Mouse (Mus musculus) liver, embryonic 14.5 days (tissue): ENCODE results near the gene Urah. TPM values are rescaled to one million over a fixed set of nuclear protein-coding genes. Genes with fewer than 3 reads are reported as not detected.
A peak's percentile ranks its signal among the peaks of the same experiment; 100 is the strongest.

Source experiments
- ATAC-seq: fragments of 200-750 bp; cut with Nextera tagmentation; 2 replicates; pipeline ENCODE4 v1.8.0; 2017; ENCODE audit warnings: moderate number of reproducible peaks, mild to moderate bottlenecking, moderate library complexity; ENCODE audit not compliant: insufficient read depth
- DNase-seq, 3 experiments: peaks; one replicate each; pipeline ENCODE4 v3.0.0-alpha.2; 2012 to 2013; ENCODE audit warnings: low read depth in 3 of 3, low spot score in 3 of 3
- H3K27ac ChIP-seq: fragments of 300-500 bp; sonication (generic); 2 replicates; pipeline ENCODE4 v1.5.1; 2014; ENCODE audit warnings: moderate library complexity, mild to moderate bottlenecking, control low read depth, inconsistent platforms
- H3K27me3 ChIP-seq: fragments of 300-500 bp; sonication (generic); 2 replicates; pipeline ENCODE4 v1.6.1; 2014; ENCODE audit warnings: mild to moderate bottlenecking, low read length, moderate library complexity; ENCODE audit not compliant: control insufficient read depth, insufficient read depth
- H3K36me3 ChIP-seq: fragments of 300-500 bp; sonication (generic); replicated peaks from 2 replicates; pipeline ENCODE4 v1.6.1; 2014; ENCODE audit warnings: low read depth; ENCODE audit not compliant: control insufficient read depth, insufficient read depth
- H3K4me1 ChIP-seq, 2 experiments: fragments of 200-500 bp in 1 of 2; fragments of 300-500 bp in 1 of 2; sonication (generic) in 1 of 2; replicated peaks; 2 replicates each; pipeline ENCODE4 v1.6.1; 2012 to 2014; ENCODE audit warnings: antibody characterized with exemption in 1 of 2, inconsistent platforms in 1 of 2, low read length in 1 of 2; ENCODE audit not compliant: control insufficient read depth in 2 of 2, insufficient read depth in 2 of 2
- H3K4me2 ChIP-seq: fragments of 300-500 bp; sonication (generic); 2 replicates; pipeline ENCODE4 v1.6.1; 2014; ENCODE audit warnings: low read depth, mild to moderate bottlenecking, control low read depth, moderate library complexity
- H3K4me3 ChIP-seq, 2 experiments: fragments of 200-500 bp in 1 of 2; fragments of 300-500 bp in 1 of 2; sonication (generic) in 1 of 2; 2 replicates each; pipeline ENCODE4 v1.5.1; 2012 to 2014; ENCODE audit warnings: low read depth in 2 of 2, low read length in 2 of 2, mild to moderate bottlenecking in 2 of 2, control low read depth in 1 of 2, inconsistent platforms in 1 of 2, moderate library complexity in 1 of 2; ENCODE audit not compliant: insufficient read depth in 1 of 2
- H3K9ac ChIP-seq: fragments of 300-500 bp; sonication (generic); replicated peaks from 2 replicates; pipeline ENCODE4 v1.6.1; 2014; ENCODE audit warnings: mild to moderate bottlenecking, control low read depth, moderate library complexity
- H3K9me3 ChIP-seq: fragments of 300-500 bp; sonication (generic); 2 replicates; pipeline ENCODE4 v1.6.1; 2016; ENCODE audit warnings: low read length, mixed read lengths; ENCODE audit not compliant: control insufficient read depth
- CTCF ChIP-seq: IDR thresholded peaks from 2 replicates; pipeline ENCODE4 v1.5.1; 2016; ENCODE audit warnings: antibody characterized with exemption, low read depth, control low read depth
- EP300 ChIP-seq: IDR thresholded peaks from 2 replicates; pipeline ENCODE4 v1.6.1; 2016; ENCODE audit warnings: antibody characterized with exemption, low read depth
- WGBS: fragments of 180-500 bp; shearing (Covaris S2); extraction: QIAGEN DNeasy Blood & Tissue Kit; methylation state at CpG from one replicate; pipeline ENCODE4 v1.1.7; 2014; ENCODE audit not compliant: insufficient replicate concordance; 5-methylcytosine and 5-hydroxymethylcytosine counted together
- polyA plus RNA-seq, 2 experiments: library from polyadenylated mRNA; depleted of rRNA in 1 of 2; stranded (reverse) in 1 of 2; unstranded in 1 of 2; fragments of >200 nt; fragmentation: Nextera tagmentation in 1 of 2; extraction: Ambion mirVana in 1 of 2; gene quantifications; 2 replicates each; pipeline versions ENCODE4 v1.2.1 to v1.2.3; 2012 to 2014

The Urah gene
- polyA plus RNA-seq, 2 experiments: 8.3 to 19.3 TPM

- no peak for TF ChIP-seq EP300
- no peak for TF ChIP-seq CTCF
- H3K4me3 ChIP-seq: no peak overlapping the region
- H3K9me3 ChIP-seq: no peaks in the 10 kb centered on the region
- H3K4me2 ChIP-seq: no peak overlapping the region
- 53% methylated on average over 5 of the region's 5 CpGs for WGBS
- H3K9ac ChIP-seq: no peak overlapping the region
- H3K36me3 ChIP-seq: no peaks in the 10 kb centered on the region
- H3K4me1 ChIP-seq: peaks cover 0 to 3% of the 10 kb centered on the region in 2 experiments; a peak in 1 of 4 replicates
- H3K27ac ChIP-seq: no peak overlapping the region
- DNase-seq: no peak
- no peak for ATAC-seq
- H3K27me3 ChIP-seq: no peaks in the 10 kb centered on the region; the same call in 1 of the 2 replicates
These were observed 4.7 kb downstream of the Urah start for GRCm38 (mm10) chr7:140839556-140839955.

GRCm38 (mm10) chr7:140840750-140841735, 6.2 kb downstream of the Urah start:
- no peak for DNase-seq
- Histone ChIP-seq H3K4me3 (no peak overlapping the region), H3K4me2 (no peak overlapping the region), H3K4me1 (no peaks in the 10 kb centered on the region), H3K9ac (no peak overlapping the region), H3K36me3 (no peaks in the 10 kb centered on the region), H3K27ac (no peak overlapping the region), H3K27me3 (no peaks in the 10 kb centered on the region; the same call in 1 of the 2 replicates), H3K9me3 (no peaks in the 10 kb centered on the region)
- ATAC-seq: no peak
- WGBS: 29% methylated on average over 19 of the region's 19 CpGs
- TF ChIP-seq EP300 (no peak), CTCF (no peak)

- Histone ChIP-seq H3K9ac (no peak overlapping the region), H3K9me3 (no peaks in the 10 kb centered on the region), H3K4me1 (no peaks in the 10 kb centered on the region), H3K27me3 (no peaks in the 10 kb centered on the region; the same call in 1 of the 2 replicates), H3K4me2 (no peak overlapping the region), H3K27ac (no peak overlapping the region), H3K4me3 (no peak overlapping the region), H3K36me3 (no peaks in the 10 kb centered on the region)
- ATAC-seq: no peak
- no peak for TF ChIP-seq EP300
- no peak for TF ChIP-seq CTCF
- no peak for DNase-seq
- WGBS: 59% methylated on average over 7 of the region's 7 CpGs
These were observed 9.0 kb downstream of the Urah start for GRCm38 (mm10) chr7:140843806-140844205.

GRCm38 (mm10) chr7:140844905-140845665, 10.3 kb downstream of the Urah start, which contains the start of gene Scgb1c1:
Scgb1c1 (plus strand) TSS chr7:140845547.
- ATAC-seq: peak; percentile 62

GRCm38 (mm10) chr7:140845683-140846082, 10.9 kb downstream of the Urah start:
- H3K36me3 ChIP-seq: no peaks in the 10 kb centered on the region
- WGBS: 60% methylated on average over 4 of the region's 4 CpGs
- H3K27me3 ChIP-seq: no peaks in the 10 kb centered on the region; the same call in 1 of the 2 replicates
- ATAC-seq (no peak), DNase-seq (no peak)
- H3K4me3 ChIP-seq: no peak overlapping the region
- H3K27ac ChIP-seq: no peak overlapping the region
- no peaks in the 10 kb centered on the region for H3K4me1 ChIP-seq
- no peaks in the 10 kb centered on the region for H3K9me3 ChIP-seq
- no peak overlapping the region for H3K4me2 ChIP-seq
- no peak overlapping the region for H3K9ac ChIP-seq
- TF ChIP-seq CTCF: no peak

More at GRCm38 (mm10) chr7:140844905-140845665, 10.3 kb downstream of the Urah start, which contains the start of gene Scgb1c1:
- H3K4me2 ChIP-seq: no peak within 1 kb of the TSS
- WGBS: 27% methylated on average over 14 of the region's 14 CpGs
- peak; percentile 59 to 72 (median 61) for DNase-seq
- no peak within 1 kb of the TSS for H3K9ac ChIP-seq
- no peaks in the 10 kb centered on the region; the same call in 1 of the 2 replicates for H3K27me3 ChIP-seq
- H3K4me1 ChIP-seq: no peaks in the 10 kb centered on the region
- no peak within 1 kb of the TSS for H3K4me3 ChIP-seq
- H3K9me3 ChIP-seq: no peaks in the 10 kb centered on the region
- no peak within 1 kb of the TSS for H3K27ac ChIP-seq
- no peaks in the 10 kb centered on the region for H3K36me3 ChIP-seq
- TF ChIP-seq CTCF: peak; percentile 93
- TF ChIP-seq EP300: no peak
